8 mouse cellular contexts compared by ENCODE assay signal in genomic region chr2:167597492-167598186, GRCm38 (mm10). TPM values are rescaled to one million over a fixed set of nuclear protein-coding genes. Genes with fewer than 3 reads are reported as not detected.
DNase-seq lines count a peak whose midpoint lies in the region; ATAC-seq lines count a peak whose summit lies in the region.

No protein-coding gene starts in this region.

- H3K27me3 ChIP-seq in heart, embryonic 14.5 days (ENCODE audit: control insufficient read depth, insufficient read depth, low read length) = no peaks in the 10 kb centered on the region
- no peaks in the 10 kb centered on the region for H3K27me3 ChIP-seq in stomach, embryonic 15.5 days (replicated peaks)

- peak overlapping the region in 1 of 2 experiments; percentile 71; a peak in 2 of 4 replicates for H3K27ac ChIP-seq in heart, embryonic 14.5 days (replicated peaks in 1 of 2; ENCODE audit: control insufficient read depth in 1 of 2, insufficient read depth in 1 of 2, low read depth in 2 of 2, low read length in 2 of 2)
- peak overlapping the region; percentile 81 for H3K27ac ChIP-seq in stomach, embryonic 15.5 days

- peak overlapping the region; percentile 18 to 25; a peak in 3 of 4 replicates for H3K4me3 ChIP-seq in heart, embryonic 14.5 days (ENCODE audit: control insufficient read depth in 1 of 2, insufficient read depth in 1 of 2, low read depth in 1 of 2, low read length in 2 of 2)
- peak overlapping the region; percentile 3 for H3K4me3 ChIP-seq in stomach, embryonic 15.5 days (replicated peaks)

- peaks cover 40 to 47% of the 10 kb centered on the region in 2 experiments for H3K4me1 ChIP-seq in heart, embryonic 14.5 days (ENCODE audit: control insufficient read depth in 2 of 2, insufficient read depth in 2 of 2, low read length in 2 of 2)
- H3K4me1 ChIP-seq in stomach, embryonic 15.5 days = peaks cover 54% of the 10 kb centered on the region

- peak overlapping the region; percentile 68 for H3K4me2 ChIP-seq in heart, embryonic 14.5 days (ENCODE audit: low read length)
- peak overlapping the region; percentile 47 for H3K4me2 ChIP-seq in stomach, embryonic 15.5 days

- no peak for ATAC-seq in cerebellum, adult (ENCODE audit: insufficient number of reproducible peaks, low FRiP score, low TSS enrichment)
- peak; percentile 47 for ATAC-seq in heart, embryonic 14.5 days (ENCODE audit: insufficient number of reproducible peaks, insufficient read depth, low FRiP score, low read depth)
- peak; percentile 57 for ATAC-seq in stomach, embryonic 15.5 days (ENCODE audit: insufficient read depth, low FRiP score, low read depth)
- no peak for ATAC-seq in granulocyte monocyte progenitor cell, adult 5-6 weeks (replicated peaks; ENCODE audit: poor library complexity, severe bottlenecking)

- H3K36me3 ChIP-seq in heart, embryonic 14.5 days (ENCODE audit: control insufficient read depth, insufficient read depth, low read length) = no peaks in the 10 kb centered on the region
- no peaks in the 10 kb centered on the region for H3K36me3 ChIP-seq in stomach, embryonic 15.5 days

- peak; percentile 55 to 69 for DNase-seq in cerebellum, postnatal 10 days
- peak; percentile 81 for DNase-seq in embryo, embryonic 10.5 days (ENCODE audit: low spot score)
- peak; percentile 58 for DNase-seq in liver
- DNase-seq in frontal cortex, postnatal 10 days (ENCODE audit: low spot score in 2 of 2) = no peak

- 24% methylated on average over 37 of the region's 40 CpGs for WGBS in heart, embryonic 14.5 days
- 28% methylated on average over 38 of the region's 40 CpGs for WGBS in stomach, embryonic 15.5 days

- peak overlapping the region; percentile 68 for H3K9ac ChIP-seq in heart, embryonic 14.5 days (ENCODE audit: low read length)
- no peak overlapping the region for H3K9ac ChIP-seq in stomach, embryonic 15.5 days

- H3K9me3 ChIP-seq in heart, embryonic 14.5 days (ENCODE audit: control insufficient read depth, low read length) = no peaks in the 10 kb centered on the region
- H3K9me3 ChIP-seq in stomach, embryonic 15.5 days = no peaks in the 10 kb centered on the region

RNA-seq across cellular contexts. Expression of gene Ube2v1, which starts 34.3 kb away (rescaled TPM):
- polyA plus RNA-seq in heart, embryonic 14.5 days (2014; fragmentation: Nextera tagmentation; extraction: Ambion mirVana) = 166 and 175 TPM in 2 replicates
- polyA plus RNA-seq in stomach, embryonic 15.5 days (2015; fragmentation: Nextera tagmentation; extraction: Ambion mirVana) = 250 and 281 TPM in 2 replicates
- 112 and 155 TPM in 2 replicates for total RNA-seq in granulocyte monocyte progenitor cell, adult 5-6 weeks (2014; fragmentation: Nextera tagmentation)
- total RNA-seq in granulocyte monocyte progenitor cell, adult 5-6 weeks (2017) = 49.7 and 50.5 TPM in 2 replicates

RNA-seq across cellular contexts. Expression of gene Snai1, which starts 59.6 kb away (rescaled TPM):
- polyA plus RNA-seq in heart, embryonic 14.5 days (2014; fragmentation: Nextera tagmentation; extraction: Ambion mirVana) = 11.8 and 12.5 TPM in 2 replicates
- polyA plus RNA-seq in stomach, embryonic 15.5 days (2015; fragmentation: Nextera tagmentation; extraction: Ambion mirVana) = 13.6 and 16.0 TPM in 2 replicates
- total RNA-seq in granulocyte monocyte progenitor cell, adult 5-6 weeks (2014; fragmentation: Nextera tagmentation) = not detected in 2 replicates
- not detected in 2 replicates for total RNA-seq in granulocyte monocyte progenitor cell, adult 5-6 weeks (2017)

Comparison
In these comparisons a context has a peak if more than half of its experiments do, and no peak if none do; other contexts are left out.
1. DNase-seq: peak in cerebellum, postnatal 10 days (2 of 2), embryo, embryonic 10.5 days (single experiment) and liver (single experiment); none in frontal cortex, postnatal 10 days (0 of 2).
2. ATAC-seq: peak in heart, embryonic 14.5 days (single experiment) and stomach, embryonic 15.5 days (single experiment); none in cerebellum, adult (single experiment) and granulocyte monocyte progenitor cell, adult 5-6 weeks (single experiment).